Mouse (Mus musculus): Measurements from ENCODE around the gene Bpifb5.
"Not testable (repeated sequence)": the region's sequence is repeated elsewhere in the genome, so short reads cannot be mapped to it uniquely, and the experiment has no call there.

Bpifb5 gene

GRCm38 (mm10) chr2:154223265-154223916 is at the start of gene Bpifb5:
TSS of gene Bpifb5 (plus strand) at chr2:154223742.
- no peak for DNase-seq (ENCODE audit: low spot score in 2 of 2)

DNA sequence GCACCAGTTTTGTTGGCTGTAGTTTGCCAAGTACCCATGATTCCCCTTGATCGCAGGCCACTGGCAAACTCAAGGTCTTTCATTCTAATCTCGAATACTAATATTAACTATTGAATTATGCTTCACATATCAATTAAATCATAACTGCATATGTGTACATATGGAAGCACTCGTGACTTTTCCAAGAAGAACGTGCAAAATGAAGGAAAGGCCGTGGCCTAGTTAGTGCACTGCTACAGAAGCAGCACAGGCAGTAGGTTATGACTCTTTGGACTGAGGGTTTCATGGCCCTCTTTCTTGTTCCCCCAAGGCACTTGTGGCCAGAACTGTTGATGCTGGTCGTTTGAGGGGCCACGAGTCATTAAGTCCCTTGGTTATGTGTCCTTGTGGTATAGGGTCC is 41.6 kb upstream of the Bpifb5 start:
- DNase-seq (ENCODE audit: low spot score in 2 of 2): not testable (repeated sequence)

GRCm38 (mm10) chr2:154183061-154183460 is 40.5 kb upstream of the Bpifb5 start:
- DNase-seq (ENCODE audit: low spot score in 2 of 2): not testable (repeated sequence)

- DNase-seq (ENCODE audit: low spot score in 2 of 2): no peak
Observed at GRCm38 (mm10) chr2:154185319-154185718, 38.2 kb upstream of the Bpifb5 start.

- no peak for DNase-seq (ENCODE audit: low spot score in 2 of 2)
Observed at GRCm38 (mm10) chr2:154185748-154186147, 37.8 kb upstream of the Bpifb5 start.

GRCm38 (mm10) chr2:154187468-154187867 is 36.1 kb upstream of the Bpifb5 start:
- no peak for DNase-seq (ENCODE audit: low spot score in 2 of 2)

DNA sequence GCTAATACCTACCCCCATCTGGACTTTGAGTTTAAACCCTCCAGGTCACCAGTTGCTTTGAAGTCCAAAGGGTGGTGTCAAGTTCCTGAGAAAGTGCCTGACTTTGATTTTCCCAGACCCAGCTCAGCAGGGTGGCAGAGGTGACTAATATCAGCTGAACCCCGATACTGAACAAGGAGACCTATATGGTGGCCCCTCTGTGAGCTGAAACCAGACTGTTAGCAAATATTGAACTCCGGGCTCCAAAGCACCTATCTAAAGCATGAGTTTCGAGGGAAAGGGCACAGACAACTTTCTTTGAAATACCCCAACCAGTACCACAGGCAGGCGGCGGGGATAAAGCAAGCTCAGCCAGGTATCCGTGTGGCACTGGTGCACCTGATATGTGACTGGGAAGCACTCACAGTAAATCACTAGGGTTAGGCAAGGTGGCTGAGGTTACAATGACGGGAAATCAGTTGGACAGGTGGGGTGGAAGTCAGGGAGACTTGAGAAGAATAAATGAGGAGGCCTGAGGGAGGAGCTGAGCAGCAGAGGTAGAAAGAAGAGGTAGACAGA is 33.6 kb upstream of the Bpifb5 start:
- no peak for DNase-seq (ENCODE audit: low spot score in 2 of 2)

DNA sequence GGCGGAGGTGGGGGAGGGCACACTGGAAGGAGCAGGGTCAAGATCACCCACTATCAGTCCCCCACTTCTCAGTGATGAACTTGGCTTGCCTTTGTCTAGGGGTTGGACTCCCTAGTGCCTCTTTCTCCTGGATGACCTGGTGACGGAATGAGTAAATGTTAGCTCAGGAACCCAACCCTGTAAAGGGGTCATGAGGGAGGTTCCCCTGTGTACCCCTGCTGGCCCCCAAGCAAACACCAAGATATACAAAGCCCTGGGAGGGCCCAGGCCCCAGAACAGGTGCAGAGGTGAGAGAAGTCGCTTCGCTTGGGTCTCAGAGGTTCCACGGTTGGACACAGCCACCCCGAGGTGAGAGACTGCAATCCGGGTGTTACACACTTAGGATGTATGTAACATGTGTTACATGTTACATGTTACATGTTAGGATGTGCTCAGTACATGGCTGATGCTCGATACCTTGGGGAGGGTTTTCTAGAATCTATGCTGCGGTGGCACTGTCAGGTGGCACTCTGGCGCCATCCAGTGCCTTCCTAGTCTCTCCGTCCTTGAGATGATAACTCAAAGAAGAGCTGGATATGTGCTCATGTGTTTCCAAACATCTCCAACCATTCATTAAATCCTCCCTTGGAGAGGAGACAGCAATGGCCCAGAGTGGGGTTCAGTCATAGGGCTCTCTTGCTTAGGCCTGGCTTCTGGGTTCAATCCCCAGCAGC is 32.8 kb upstream of the Bpifb5 start, which contains the start of gene Bpifb1:
Gene Bpifb1, plus strand, starts transcription at position 273 of the 713 bp plus-strand sequence.
- DNase-seq (ENCODE audit: low spot score in 2 of 2): no peak

DNA sequence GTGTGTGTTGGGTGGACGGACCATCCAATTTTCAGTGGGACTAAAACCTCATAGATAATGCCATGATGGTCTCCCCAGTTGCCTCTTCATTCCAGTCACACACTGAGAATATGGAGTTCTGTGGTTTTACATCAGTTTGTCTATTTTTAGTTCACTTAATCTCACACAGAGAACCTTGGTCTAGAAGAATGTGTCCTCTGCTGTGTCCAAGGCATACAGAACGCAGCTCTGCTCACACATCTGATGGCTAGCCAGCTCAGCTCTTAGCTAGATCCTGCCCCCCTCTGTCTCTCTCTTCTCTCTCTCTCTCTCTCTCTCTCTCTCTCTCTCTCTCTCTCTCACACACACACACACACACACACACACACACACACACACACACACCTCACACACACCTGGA is 31.4 kb upstream of the Bpifb5 start:
- no peak for DNase-seq (ENCODE audit: low spot score in 2 of 2)

DNA sequence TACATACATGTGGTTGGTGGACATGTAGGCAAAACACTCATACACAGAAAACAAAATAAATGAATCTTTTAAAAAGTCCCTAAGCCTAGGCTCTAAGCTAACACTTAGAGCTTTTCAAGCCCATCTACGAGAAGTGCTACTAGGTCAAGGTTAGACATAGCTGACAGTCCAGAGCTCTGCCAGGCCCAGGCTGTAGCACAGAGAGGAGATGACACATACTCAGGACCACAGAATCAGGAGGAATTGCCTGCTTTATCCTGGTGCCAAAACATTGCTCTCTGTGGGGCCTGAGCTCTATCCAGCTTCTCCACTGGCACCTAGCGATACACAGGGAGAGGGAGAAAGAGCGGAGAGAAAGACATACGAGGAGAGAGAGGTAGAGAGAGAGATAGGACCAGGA is 30.5 kb upstream of the Bpifb5 start:
- no peak for DNase-seq (ENCODE audit: low spot score in 2 of 2)

DNA sequence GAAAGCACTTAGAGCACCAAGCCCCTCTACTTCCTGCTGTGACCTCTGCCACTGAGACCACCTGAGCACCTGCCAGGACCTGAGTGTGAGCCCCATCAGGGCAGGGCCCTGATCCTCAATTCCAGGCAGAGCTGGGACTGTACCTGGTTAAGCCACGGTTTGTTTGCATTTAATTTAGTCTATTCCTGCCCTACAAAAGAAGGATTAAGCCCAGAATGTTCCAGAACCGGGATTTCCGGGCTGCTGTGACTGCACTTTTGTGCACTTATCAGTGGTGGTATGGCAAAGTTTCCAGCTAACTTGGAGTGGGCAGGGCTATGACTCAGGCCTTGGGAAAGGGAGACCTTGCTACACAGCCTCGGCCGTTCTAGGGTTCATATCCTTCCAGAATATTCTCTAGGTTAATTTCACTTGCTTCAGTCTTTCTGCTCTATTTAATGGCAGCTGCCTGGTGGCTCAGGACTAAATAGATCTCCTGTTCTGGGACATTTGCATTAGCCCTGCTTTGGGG is 29.5 kb upstream of the Bpifb5 start:
- DNase-seq (ENCODE audit: low spot score in 2 of 2): no peak

GRCm38 (mm10) chr2:154197036-154197435 is 26.5 kb upstream of the Bpifb5 start:
- DNase-seq (ENCODE audit: low spot score in 2 of 2): no peak

DNA sequence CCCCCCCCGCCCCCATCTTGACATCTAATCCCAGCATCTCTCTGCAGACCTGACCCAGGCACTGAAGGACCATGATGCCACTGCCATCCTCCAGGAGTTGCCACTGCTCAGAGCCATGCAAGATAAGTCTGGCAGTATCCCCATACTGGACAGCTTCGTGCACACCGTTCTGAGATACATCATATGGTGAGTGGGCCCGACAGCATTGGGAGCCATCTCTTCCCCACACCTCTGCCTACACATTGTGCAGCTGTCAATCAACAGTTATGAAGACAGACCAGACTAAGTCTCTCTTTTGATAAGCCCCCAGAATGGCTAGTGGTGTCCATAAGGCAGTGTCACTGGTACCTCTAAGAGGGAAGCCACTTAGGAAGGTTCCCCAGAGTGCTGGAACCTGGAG is 18.9 kb upstream of the Bpifb5 start:
- no peak for DNase-seq (ENCODE audit: low spot score in 2 of 2)

- DNase-seq (ENCODE audit: low spot score in 2 of 2): no peak
Observed at GRCm38 (mm10) chr2:154206908-154207307, 16.6 kb upstream of the Bpifb5 start.

- no peak for DNase-seq (ENCODE audit: low spot score in 2 of 2)
Observed at GRCm38 (mm10) chr2:154209112-154209511, 14.4 kb upstream of the Bpifb5 start.

- DNase-seq (ENCODE audit: low spot score in 2 of 2): no peak
Observed at GRCm38 (mm10) chr2:154211121-154211520, 12.4 kb upstream of the Bpifb5 start.

DNA sequence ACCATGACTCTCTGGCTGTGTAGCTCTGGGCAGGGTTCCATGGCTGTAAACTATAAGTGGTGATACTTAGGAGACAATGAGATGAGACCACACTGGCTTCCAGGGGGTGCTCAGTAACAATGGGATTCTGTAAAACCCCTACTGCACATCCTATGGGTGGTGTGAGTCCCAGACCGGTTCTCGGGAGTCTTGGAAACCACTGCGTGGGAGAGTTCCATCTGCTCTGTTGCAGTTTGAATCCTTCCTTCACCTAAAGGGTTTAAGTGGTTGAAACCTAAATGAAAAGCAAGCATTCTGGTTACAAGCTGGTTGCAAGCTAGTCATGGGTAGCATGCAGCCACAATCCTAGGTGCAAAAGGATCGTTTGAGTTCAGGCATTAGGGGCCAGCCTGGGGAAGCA is 11.7 kb upstream of the Bpifb5 start:
- peak; percentile 28 to 38 for DNase-seq (ENCODE audit: low spot score in 2 of 2)

- DNase-seq (ENCODE audit: low spot score in 2 of 2): peak; percentile 37 to 52
Observed at GRCm38 (mm10) chr2:154215191-154215590, 8.4 kb upstream of the Bpifb5 start.

- no peak for DNase-seq (ENCODE audit: low spot score in 2 of 2)
Observed at GRCm38 (mm10) chr2:154219950-154220349, 3.6 kb upstream of the Bpifb5 start.

GRCm38 (mm10) chr2:154223917-154224273 is 353 bp downstream of the Bpifb5 start:
- DNase-seq (ENCODE audit: low spot score in 2 of 2): no peak

DNA sequence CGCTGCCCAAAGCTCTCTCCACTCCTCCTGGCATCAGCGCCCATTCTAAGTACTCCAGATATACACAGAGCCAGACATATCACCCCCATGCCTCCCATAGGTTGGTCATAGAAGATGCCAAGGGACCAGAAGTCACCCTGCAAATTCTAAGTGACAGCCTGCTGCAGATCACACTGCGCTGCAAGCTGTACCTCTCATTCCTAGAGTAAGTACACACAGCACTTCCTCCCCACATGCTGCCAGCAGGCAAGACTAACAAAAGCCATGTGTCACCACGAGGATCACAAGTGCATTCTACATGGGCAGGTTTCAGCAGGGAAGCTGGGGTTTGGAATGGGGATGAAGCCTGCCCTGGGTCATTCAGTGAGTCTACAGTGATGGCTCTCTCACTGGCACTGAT is 3.4 kb downstream of the Bpifb5 start:
- no peak for DNase-seq (ENCODE audit: low spot score in 2 of 2)

- no peak for DNase-seq (ENCODE audit: low spot score in 2 of 2)
Observed at GRCm38 (mm10) chr2:154227830-154228229, 4.3 kb downstream of the Bpifb5 start.

- DNase-seq (ENCODE audit: low spot score in 2 of 2): no peak
Observed at GRCm38 (mm10) chr2:154233426-154233825, 9.9 kb downstream of the Bpifb5 start.

Data from frontal cortex, postnatal 25 days (tissue).